Mouse (Mus musculus): Measurements from ENCODE around the gene Alg10b. TPM values are rescaled to one million over a fixed set of nuclear protein-coding genes. Genes with fewer than 3 reads are reported as not detected.
"Not testable (repeated sequence)": the region's sequence is repeated elsewhere in the genome, so short reads cannot be mapped to it uniquely, and the experiment has no call there.

Alg10b gene
- total RNA-seq (2021), result 10 to 100 TPM; 14.2 to 15.8 TPM
- long read RNA-seq, experiment 1, full-length matches to known transcripts, result 5 of 8 reads
- long read RNA-seq, experiment 1, partial matches to known transcripts, result 0 of 8 reads
- long read RNA-seq, experiment 1, other reads (novel, unspliced or antisense), result 3 of 8 reads
- long read RNA-seq, experiment 2, full-length matches to known transcripts, result 1 of 2 reads
- long read RNA-seq, experiment 2, partial matches to known transcripts, result 0 of 2 reads
- long read RNA-seq, experiment 2, other reads (novel, unspliced or antisense), result 1 of 2 reads

DNA sequence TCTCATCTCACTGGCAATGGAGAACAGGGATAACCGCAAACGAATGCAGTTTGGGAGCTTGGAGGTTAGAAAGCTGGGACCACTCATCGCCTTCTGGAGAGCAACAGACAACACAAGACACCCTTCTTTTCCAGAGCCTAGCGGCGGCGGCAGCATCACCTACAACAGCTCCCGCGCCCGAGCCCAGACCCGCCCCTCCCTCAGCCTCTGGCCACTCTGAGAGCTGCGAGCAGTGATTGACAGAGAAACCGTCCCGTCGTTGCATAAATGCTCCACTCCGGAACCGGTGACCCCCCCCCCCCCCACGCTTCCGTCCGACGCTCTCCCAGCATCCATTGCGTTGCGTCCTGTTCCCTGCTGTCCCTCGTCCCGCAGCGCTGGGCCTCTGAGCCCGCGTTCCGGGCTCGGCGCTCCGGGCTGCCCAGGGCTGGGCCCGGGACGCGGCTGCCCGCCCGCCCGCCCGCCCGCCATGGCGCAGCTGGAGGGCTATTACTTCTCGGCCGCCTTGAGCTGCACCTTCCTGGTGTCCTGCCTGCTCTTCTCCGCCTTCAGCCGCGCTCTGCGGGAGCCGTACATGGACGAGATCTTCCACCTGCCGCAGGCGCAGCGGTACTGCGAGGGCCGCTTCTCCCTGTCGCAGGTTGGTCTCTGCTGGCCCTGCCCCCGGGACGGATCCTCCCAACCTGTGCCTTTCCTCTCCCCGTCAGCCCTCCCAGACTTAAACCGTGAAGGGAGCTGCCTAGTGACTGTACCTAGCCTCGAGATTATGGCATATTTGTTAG lies at the start of gene Alg10b:
Alg10b (plus strand) TSS at position 343 of the 782 bp plus-strand sequence.
- peak; percentile 78 for DNase-seq

- DNase-seq, result not testable (repeated sequence)
These were observed 41.0 kb upstream of the Alg10b start for GRCm38 (mm10) chr15:90183108-90183507.

DNA sequence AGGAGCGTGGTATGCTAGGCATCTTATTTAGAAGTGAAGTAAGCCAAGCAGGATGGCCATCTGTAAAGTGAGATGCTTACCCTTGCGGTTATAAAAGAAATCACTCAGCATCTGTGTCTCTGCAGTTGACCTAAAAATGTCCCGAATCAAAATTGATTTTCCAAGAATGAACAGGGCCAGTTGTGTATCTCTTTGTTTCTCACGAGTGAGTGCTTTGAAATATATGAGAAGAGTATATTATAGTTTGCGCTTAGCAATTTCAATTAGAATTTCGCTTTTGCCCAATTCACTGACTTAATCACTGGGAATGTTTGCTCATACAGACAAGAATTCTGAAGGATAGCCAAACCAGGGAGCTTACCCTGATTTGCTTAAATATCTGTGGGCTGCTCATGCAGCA lies 40.6 kb upstream of the Alg10b start:
- no peak for DNase-seq

DNA sequence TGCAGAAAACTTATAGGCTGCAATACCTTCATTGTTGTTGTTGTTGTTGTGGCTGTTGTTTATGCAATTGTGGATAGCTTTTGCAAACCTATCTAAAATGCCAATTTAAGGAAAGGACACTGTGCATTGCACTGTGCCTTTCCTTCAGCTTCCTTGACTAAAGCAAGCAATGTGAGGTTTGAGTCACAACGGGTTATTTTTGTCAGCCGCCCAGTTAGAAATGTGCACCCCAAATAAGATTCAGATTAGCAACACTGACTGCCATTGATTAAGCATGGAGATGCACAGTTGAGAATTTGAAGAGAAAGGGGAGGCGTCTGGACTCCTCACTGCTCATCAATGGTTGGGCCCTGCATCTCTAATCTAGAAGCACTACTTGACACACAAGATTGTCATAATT lies 39.4 kb upstream of the Alg10b start:
- DNase-seq, result no peak

DNA sequence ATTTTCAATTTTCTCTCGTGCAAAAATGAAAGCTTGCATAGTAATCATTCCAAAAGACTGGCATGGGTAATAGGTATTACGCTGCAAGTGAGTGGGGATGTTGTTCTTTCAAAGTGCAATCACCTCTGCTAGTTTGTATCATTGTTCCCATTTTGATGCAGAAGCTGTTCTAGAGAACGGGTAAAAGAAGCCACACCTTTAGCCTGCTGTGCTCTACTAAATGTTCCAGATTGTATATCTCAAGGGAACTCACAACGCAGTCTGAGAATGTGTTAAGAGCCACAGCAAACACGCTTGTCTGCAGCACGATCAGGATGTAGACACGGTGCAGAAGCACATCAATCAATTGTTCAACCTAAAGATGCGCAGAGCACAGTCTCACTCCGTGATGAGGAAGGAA lies 34.6 kb upstream of the Alg10b start:
- no peak for DNase-seq

- DNase-seq, result no peak
These were observed 10.2 kb upstream of the Alg10b start for GRCm38 (mm10) chr15:90213946-90214345.

DNA sequence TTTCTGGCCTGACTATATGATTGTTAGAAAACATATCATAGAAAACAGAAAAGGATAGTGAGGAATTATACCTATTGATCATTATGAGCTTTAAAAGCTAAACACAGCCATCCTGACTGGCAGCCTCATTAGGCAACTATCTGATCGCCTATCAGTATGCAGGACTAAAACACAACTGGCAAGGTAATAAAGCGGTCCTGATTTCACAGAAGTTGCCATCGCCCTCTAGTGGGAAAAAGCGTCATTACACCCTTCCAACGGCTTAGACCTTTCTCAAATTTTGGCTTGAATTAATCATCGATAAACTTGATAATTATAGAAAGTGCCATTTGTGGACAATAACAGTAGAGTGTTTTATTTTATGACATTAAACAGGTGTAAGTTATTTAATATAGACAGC lies 9.2 kb upstream of the Alg10b start:
- DNase-seq, result peak; percentile 57

DNA sequence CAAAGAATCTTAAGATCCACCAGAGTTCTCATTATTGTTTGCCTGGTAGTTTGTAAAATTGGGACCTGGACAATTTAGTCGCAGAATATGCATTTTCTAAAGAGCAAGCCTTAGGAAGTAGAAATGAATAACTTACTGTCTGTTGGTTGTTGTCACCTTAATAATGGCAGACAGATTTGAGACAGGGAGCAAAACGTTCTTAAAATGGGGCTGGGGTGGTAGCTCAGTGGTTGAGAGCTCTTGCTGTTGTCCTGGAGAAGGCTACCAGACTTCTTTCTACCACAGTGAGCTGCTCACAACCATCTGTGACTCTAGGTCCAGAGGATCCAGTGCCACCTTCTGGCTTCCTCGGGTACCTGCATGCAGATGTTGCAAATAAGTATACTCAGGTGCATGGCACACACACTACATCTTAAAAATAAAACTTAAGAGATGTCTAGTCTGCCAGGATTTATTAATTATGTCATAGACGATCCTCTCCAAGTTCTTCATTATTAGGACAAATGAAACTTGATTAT lies 1.0 kb downstream of the Alg10b start:
- no peak for DNase-seq

DNA sequence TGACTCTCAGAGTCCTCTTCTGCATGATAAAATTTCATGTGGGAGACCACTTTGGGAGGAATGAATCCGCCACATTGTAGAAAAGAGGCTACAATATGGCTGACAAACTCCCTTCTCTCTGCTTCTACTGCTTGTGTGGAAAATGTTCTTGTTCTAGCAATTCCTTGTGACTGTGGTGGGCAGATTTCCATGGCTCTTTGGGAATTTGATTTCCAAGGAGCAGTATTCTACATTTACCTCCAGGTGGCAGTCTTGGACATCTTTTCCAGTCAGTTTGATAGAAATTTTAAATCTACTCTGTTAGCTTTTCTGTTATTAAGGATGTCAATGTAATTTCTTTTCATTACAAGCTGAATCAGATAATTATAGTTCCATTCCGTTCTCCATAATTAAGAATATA lies 13.5 kb downstream of the Alg10b start:
- peak; percentile 7 for DNase-seq

GRCm38 (mm10) chr15:90244081-90244480 lies 20.0 kb downstream of the Alg10b start:
- DNase-seq, result no peak

DNA sequence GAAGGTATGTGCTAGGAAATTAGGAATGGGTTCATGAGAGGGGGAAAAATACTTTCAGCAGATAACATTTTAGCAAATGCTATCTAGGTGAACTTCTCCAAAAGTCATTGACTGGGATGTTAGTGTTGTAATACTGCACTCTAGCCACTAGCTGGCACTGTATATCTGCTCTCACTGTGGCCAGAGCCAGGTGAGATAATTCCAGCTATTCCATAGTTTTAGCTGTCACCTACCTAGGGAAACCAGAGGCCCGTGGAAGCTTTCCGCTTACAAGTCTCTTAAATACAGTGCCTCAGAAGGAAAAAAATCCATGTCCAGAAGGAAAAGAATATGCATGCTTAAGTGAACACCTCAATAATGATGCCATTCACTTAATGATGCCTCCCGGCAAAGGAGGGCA lies 25.6 kb downstream of the Alg10b start:
- DNase-seq, result no peak

DNA sequence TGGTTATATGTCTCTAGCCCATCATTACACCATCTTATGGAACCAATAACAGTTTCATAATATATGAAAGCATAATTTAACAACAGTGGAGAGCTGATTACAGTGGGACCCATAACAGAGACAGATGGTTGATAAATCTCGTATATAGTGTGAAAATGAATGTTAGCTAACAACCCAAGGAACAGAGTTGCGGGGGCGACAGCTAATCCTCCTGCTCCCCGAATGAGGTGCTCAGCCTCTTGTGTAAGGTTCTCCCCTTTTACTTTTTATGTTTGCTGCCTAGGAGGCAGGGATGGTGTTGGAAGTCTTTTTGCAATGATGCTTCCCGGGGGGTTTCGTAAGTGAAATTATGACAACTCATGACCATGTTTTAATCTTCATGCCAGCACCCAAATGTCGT lies 58.8 kb downstream of the Alg10b start:
- no peak for DNase-seq

Small RNAs within 50 kb of the gene (microRNA-seq; reads per million reads assigned to microRNA genes)
- 0 to 0.25 reads per million in 2 experiments for gene Mir7648

All from gastrocnemius, postnatal 10 days (tissue).